In genomic region chr1:133070157-133070556, GRCm38 (mm10) we compare ENCODE assay signal across 9 mouse cellular contexts. TPM values are rescaled to one million over a fixed set of nuclear protein-coding genes. Genes with fewer than 3 reads are reported as not detected.
DNase-seq lines count a peak whose midpoint lies in the region; ATAC-seq and TF ChIP-seq lines count a peak whose summit lies in the region.
"Had no signal": no experiment of that assay in that cellular context is flagged by ENCODE, and none has a peak within 500 bp of the region (broad histone marks: within the 10 kb centered on the region; RNA-seq: fewer than 3 reads in every experiment).

No protein-coding gene starts in this region.

- no peak for TF ChIP-seq POLR2A in olfactory bulb, adult 2 months (IDR thresholded peaks at IDR 0.05; ENCODE audit: insufficient read depth, low read depth, low read length)

- peak; percentile 75 for DNase-seq in lung, embryonic 14.5 days
- DNase-seq in lung, postnatal 14 days: no peak
- DNase-seq in T-cell, adult 2 months (ENCODE audit: low spot score): no peak
- no peak for DNase-seq in gastrocnemius, adult 8-10 months (ENCODE audit: low spot score in 2 of 2)
- DNase-seq: right cerebral cortex, postnatal 4 days had no signal

- H3K27ac ChIP-seq in lung, embryonic 14.5 days (ENCODE audit: low read depth): peak overlapping the region; percentile 79
- peak overlapping the region; percentile 69; the same call in 1 of the 2 replicates for H3K27ac ChIP-seq in embryonic facial prominence, embryonic 12.5 days
- 0 out of 2 replicates have a peak overlapping the region, but pooled peaks have one; percentile 41 for H3K27ac ChIP-seq in hindbrain, embryonic 12.5 days
- H3K27ac ChIP-seq in olfactory bulb, adult 2 months (ENCODE audit: insufficient read depth, low read depth, low read length): peak overlapping the region; percentile 91; the same call in 1 of the 2 replicates
- H3K27ac ChIP-seq: midbrain, embryonic 15.5 days had no signal

- 19% methylated on average over 5 of the region's 5 CpGs for WGBS in lung, embryonic 14.5 days
- 25% methylated on average over 3 of the region's 5 CpGs for WGBS in embryonic facial prominence, embryonic 12.5 days
- WGBS in hindbrain, embryonic 12.5 days: 50% methylated on average over 3 of the region's 5 CpGs
- WGBS in olfactory bulb, adult 2 months: 68% methylated on average over 5 of the region's 5 CpGs

- no peaks in the 10 kb centered on the region for H3K9me3 ChIP-seq in lung, embryonic 14.5 days (ENCODE audit: low read depth, low read length)
- H3K9me3 ChIP-seq in embryonic facial prominence, embryonic 12.5 days: no peaks in the 10 kb centered on the region
- H3K9me3 ChIP-seq in hindbrain, embryonic 12.5 days (replicated peaks): no peaks in the 10 kb centered on the region
- H3K9me3 ChIP-seq: midbrain, embryonic 15.5 days had no signal

- no peak for ATAC-seq in lung, embryonic 14.5 days (ENCODE audit: insufficient read depth)
- no peak for ATAC-seq in embryonic facial prominence, embryonic 12.5 days (ENCODE audit: insufficient number of reproducible peaks, insufficient read depth, low FRiP score, low TSS enrichment)
- no peak for ATAC-seq in hindbrain, embryonic 12.5 days (ENCODE audit: low FRiP score)
- ATAC-seq: midbrain, embryonic 15.5 days had no signal

- peaks cover 14% of the 10 kb centered on the region; the same call in 1 of the 2 replicates for H3K4me1 ChIP-seq in lung, embryonic 14.5 days (ENCODE audit: insufficient read depth)
- peaks cover 23% of the 10 kb centered on the region for H3K4me1 ChIP-seq in embryonic facial prominence, embryonic 12.5 days
- H3K4me1 ChIP-seq in hindbrain, embryonic 12.5 days: peaks cover 18% of the 10 kb centered on the region
- H3K4me1 ChIP-seq in olfactory bulb, adult 2 months (ENCODE audit: control insufficient read depth, insufficient read depth, low read length): peaks cover 65% of the 10 kb centered on the region

- H3K36me3 ChIP-seq in lung, embryonic 14.5 days (ENCODE audit: insufficient read depth): 0 out of 2 replicates have a peak, but pooled peaks cover 3% of the 10 kb centered on the region
- peaks cover 20% of the 10 kb centered on the region for H3K36me3 ChIP-seq in embryonic facial prominence, embryonic 12.5 days
- peaks cover 53% of the 10 kb centered on the region for H3K36me3 ChIP-seq in hindbrain, embryonic 12.5 days

- TF ChIP-seq CTCF in lung, embryonic 14.5 days (IDR thresholded peaks at IDR 0.05; ENCODE audit: low read depth): no peak
- no peak for TF ChIP-seq CTCF in olfactory bulb, adult 2 months (IDR thresholded peaks at IDR 0.05; ENCODE audit: insufficient read depth, low read depth, low read length)

- no peak overlapping the region for H3K4me3 ChIP-seq in lung, embryonic 14.5 days (ENCODE audit: low read depth, low read length)
- no peak overlapping the region for H3K4me3 ChIP-seq in embryonic facial prominence, embryonic 12.5 days
- H3K4me3 ChIP-seq in hindbrain, embryonic 12.5 days: no peak overlapping the region
- no peak overlapping the region for H3K4me3 ChIP-seq in olfactory bulb, adult 2 months (ENCODE audit: insufficient read depth, low read depth, low read length)
- H3K4me3 ChIP-seq: midbrain, embryonic 15.5 days had no signal

- H3K4me2 ChIP-seq in lung, embryonic 14.5 days: no peak overlapping the region
- H3K4me2 ChIP-seq in embryonic facial prominence, embryonic 12.5 days (replicated peaks): no peak overlapping the region
- no peak overlapping the region for H3K4me2 ChIP-seq in hindbrain, embryonic 12.5 days (replicated peaks)
- H3K4me2 ChIP-seq: midbrain, embryonic 15.5 days had no signal

- no peaks in the 10 kb centered on the region for H3K27me3 ChIP-seq in lung, embryonic 14.5 days (ENCODE audit: insufficient read depth, low read length)
- no peaks in the 10 kb centered on the region for H3K27me3 ChIP-seq in embryonic facial prominence, embryonic 12.5 days
- H3K27me3 ChIP-seq in hindbrain, embryonic 12.5 days: no peaks in the 10 kb centered on the region
- H3K27me3 ChIP-seq: midbrain, embryonic 15.5 days had no signal

- H3K9ac ChIP-seq in lung, embryonic 14.5 days: no peak overlapping the region
- no peak overlapping the region for H3K9ac ChIP-seq in embryonic facial prominence, embryonic 12.5 days
- no peak overlapping the region for H3K9ac ChIP-seq in hindbrain, embryonic 12.5 days
- H3K9ac ChIP-seq: midbrain, embryonic 15.5 days had no signal

RNA-seq across cellular contexts. Expression of gene Pik3c2b, which starts 24.7 kb away (rescaled TPM):
- 7.1 TPM in 2 replicates for polyA plus RNA-seq in lung, embryonic 14.5 days (2014; fragmentation: Nextera tagmentation; extraction: Ambion mirVana)
- 9.8 and 10.8 TPM in 2 replicates for polyA plus RNA-seq in embryonic facial prominence, embryonic 12.5 days (2016; fragmentation: Nextera tagmentation; extraction: Ambion mirVana)
- 17.0 and 19.8 TPM in 2 replicates for polyA plus RNA-seq in hindbrain, embryonic 12.5 days (2016; fragmentation: Nextera tagmentation; extraction: Ambion mirVana)
- 38.2 TPM in 1 of 2 replicates, not detected in the other for polyA plus RNA-seq in olfactory bulb, adult 2 months (2012; ENCODE audit: insufficient read depth, insufficient read length, low replicate concordance, missing spikeins)
- 10 to 100 TPM in 3 of 4 experiments, 1 to 10 TPM in 1; 9.2 to 12.8 (median 11.0) TPM for total RNA-seq in gastrocnemius, adult 8-10 months (2022)

RNA-seq across cellular contexts. Expression of gene Mdm4, which starts 39.8 kb away (rescaled TPM):
- 43.4 and 49.5 TPM in 2 replicates for polyA plus RNA-seq in lung, embryonic 14.5 days (2014; fragmentation: Nextera tagmentation; extraction: Ambion mirVana)
- 46.9 and 49.0 TPM in 2 replicates for polyA plus RNA-seq in embryonic facial prominence, embryonic 12.5 days (2016; fragmentation: Nextera tagmentation; extraction: Ambion mirVana)
- 47.6 and 49.1 TPM in 2 replicates for polyA plus RNA-seq in hindbrain, embryonic 12.5 days (2016; fragmentation: Nextera tagmentation; extraction: Ambion mirVana)
- 64.3 and 103 TPM in 2 replicates for polyA plus RNA-seq in olfactory bulb, adult 2 months (2012; ENCODE audit: insufficient read depth, insufficient read length, low replicate concordance, missing spikeins)
- total RNA-seq in gastrocnemius, adult 8-10 months (2022): 10 to 100 TPM; 18.7 to 25.6 (median 21.5) TPM

Comparison
In these comparisons a context has a peak if more than half of its experiments do, and no peak if none do; other contexts are left out.
1. H3K27ac ChIP-seq: peak in every context shown above with its lines; median percentile 91 in olfactory bulb, adult 2 months; 79 in lung, embryonic 14.5 days; 69 in embryonic facial prominence, embryonic 12.5 days; 41 in hindbrain, embryonic 12.5 days.